ENCODE assay signal across 17 mouse cellular contexts in the genomic region with DNA sequence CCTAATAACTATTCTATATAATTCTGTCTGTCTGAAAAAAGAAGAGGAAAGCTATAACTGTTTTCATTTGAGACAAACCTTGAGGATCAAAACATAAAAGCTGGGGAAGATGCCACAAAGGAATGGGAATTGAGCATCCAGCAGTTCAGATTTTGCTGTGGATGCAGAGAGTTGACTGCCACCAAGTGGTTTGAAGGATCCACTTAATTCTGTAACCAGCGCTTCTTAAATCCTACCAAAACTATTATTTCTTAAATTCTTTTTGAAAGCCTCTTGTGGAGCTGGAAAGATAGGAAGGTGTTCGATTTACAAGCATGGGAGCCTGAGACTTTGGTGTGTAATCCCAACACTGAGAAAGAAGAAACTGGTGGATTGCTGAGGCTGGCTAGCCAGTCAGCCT.
DNase-seq lines count a peak whose midpoint lies in the region; ATAC-seq lines count a peak whose summit lies in the region.
"Had no signal": no experiment of that assay in that cellular context is flagged by ENCODE, and none has a peak within 500 bp of the region (broad histone marks: within the 10 kb centered on the region; RNA-seq: fewer than 3 reads in every experiment).

No protein-coding gene starts in this region.

- no peaks in the 10 kb centered on the region for H3K4me1 ChIP-seq in forebrain, embryonic 14.5 days (ENCODE audit: control insufficient read depth, insufficient read depth, low read length)
- H3K4me1 ChIP-seq in forebrain, embryonic 13.5 days = no peaks in the 10 kb centered on the region
- H3K4me1 ChIP-seq: limb, embryonic 13.5 days had no signal

- H3K27ac ChIP-seq in forebrain, embryonic 14.5 days (ENCODE audit: low read depth, low read length) = no peak overlapping the region
- no peak overlapping the region for H3K27ac ChIP-seq in forebrain, embryonic 13.5 days
- H3K27ac ChIP-seq: limb, embryonic 13.5 days; macrophage had no signal

- no peaks in the 10 kb centered on the region for H3K9me3 ChIP-seq in forebrain, embryonic 14.5 days (replicated peaks; ENCODE audit: control insufficient read depth, low read length)
- no peaks in the 10 kb centered on the region for H3K9me3 ChIP-seq in forebrain, embryonic 13.5 days (replicated peaks)
- H3K9me3 ChIP-seq: limb, embryonic 13.5 days had no signal

- no peak overlapping the region for H3K4me3 ChIP-seq in forebrain, embryonic 14.5 days (ENCODE audit: low read depth, low read length)
- H3K4me3 ChIP-seq in forebrain, embryonic 13.5 days = no peak overlapping the region
- H3K4me3 ChIP-seq: erythroblast, embryonic 14.5 days; limb, embryonic 13.5 days had no signal

- no peak overlapping the region for H3K4me2 ChIP-seq in forebrain, embryonic 14.5 days (ENCODE audit: low read length)
- H3K4me2 ChIP-seq in forebrain, embryonic 13.5 days = no peak overlapping the region
- H3K4me2 ChIP-seq: limb, embryonic 13.5 days had no signal

- H3K9ac ChIP-seq in forebrain, embryonic 14.5 days (ENCODE audit: low read length) = no peak overlapping the region
- H3K9ac ChIP-seq in forebrain, embryonic 13.5 days = no peak overlapping the region
- H3K9ac ChIP-seq: limb, embryonic 13.5 days had no signal

- no peaks in the 10 kb centered on the region for H3K36me3 ChIP-seq in forebrain, embryonic 14.5 days (ENCODE audit: control insufficient read depth, insufficient read depth, low read length)
- no peaks in the 10 kb centered on the region for H3K36me3 ChIP-seq in forebrain, embryonic 13.5 days (ENCODE audit: poor library complexity, severe bottlenecking)
- H3K36me3 ChIP-seq: limb, embryonic 13.5 days had no signal

- DNase-seq in forebrain, embryonic 14.5 days (ENCODE audit: low spot score) = peak; percentile 62
- peak; percentile 24 for DNase-seq in kidney, postnatal 10 days
- DNase-seq in kidney, adult 9 months = no peak
- peak; percentile 20 for DNase-seq in right cerebral cortex, adult 18-20 months
- no peak for DNase-seq in right cerebral cortex, postnatal 14 days
- no peak for DNase-seq in ovary, postnatal 10 days (ENCODE audit: low spot score)
- DNase-seq in cerebellum, adult 8-10 months = no peak
- DNase-seq: adrenal gland, postnatal 25 days; B cell, adult 2 months; cerebellum, adult 9-11 months; gastrocnemius, postnatal 14 days; kidney, postnatal 36 days; thymus, postnatal 14 days had no signal

- 84% methylated on average over 2 of the region's 2 CpGs for WGBS in forebrain, embryonic 14.5 days
- 83% methylated on average over 2 of the region's 2 CpGs for WGBS in forebrain, embryonic 13.5 days

- no peak for ATAC-seq in forebrain, embryonic 14.5 days
- no peak; the same call in 1 of the 2 replicates for ATAC-seq in forebrain, embryonic 13.5 days

- H3K27me3 ChIP-seq in forebrain, embryonic 14.5 days (replicated peaks; ENCODE audit: control insufficient read depth, insufficient read depth, low read length) = no peaks in the 10 kb centered on the region
- H3K27me3 ChIP-seq in forebrain, embryonic 13.5 days = no peaks in the 10 kb centered on the region
- H3K27me3 ChIP-seq: limb, embryonic 13.5 days had no signal

Comparison
In these comparisons a context has a peak if more than half of its experiments do, and no peak if none do; other contexts are left out.
1. DNase-seq: peak in forebrain, embryonic 14.5 days (single experiment), kidney, postnatal 10 days (single experiment) and right cerebral cortex, adult 18-20 months (single experiment); none in kidney, adult 9 months (single experiment), right cerebral cortex, postnatal 14 days (single experiment), ovary, postnatal 10 days (single experiment) and cerebellum, adult 8-10 months (single experiment).